Mouse (Mus musculus): Measurements from ENCODE around the gene Dmwd.
A peak's percentile ranks its signal among the peaks of the same experiment; 100 is the strongest.

- TF ChIP-seq CTCF (conservative IDR thresholded peaks at IDR 0.05; ENCODE audit: low read length): peak; percentile 88
- TF ChIP-seq POU5F1 (IDR thresholded peaks at IDR 0.05; ENCODE audit: borderline replicate concordance, low read length): no peak
Measured at GRCm38 (mm10) chr7:19068707-19069106, 7.3 kb upstream of the Dmwd start.
